Mouse (Mus musculus) heart, postnatal 0 days (tissue): ENCODE measurements around the gene Per1.

Experiments
- CTCF ChIP-seq: IDR thresholded peaks from 2 replicates; pipeline ENCODE4 v1.5.1; 2016; ENCODE audit warnings: antibody characterized with exemption, control low read depth, low read depth
- EP300 ChIP-seq: IDR thresholded peaks from 2 replicates; pipeline ENCODE4 v1.6.1; 2016; ENCODE audit warnings: antibody characterized with exemption, low read depth

- TF ChIP-seq EP300 = no peak
- no peak for TF ChIP-seq CTCF
These were observed 47.4 kb upstream of the Per1 start for GRCm38 (mm10) chr11:69047592-69047991.
